Mouse (Mus musculus) gastrocnemius, adult 18-20 months (tissue): Measurements from ENCODE around the gene Pxmp4. TPM values are rescaled to one million over a fixed set of nuclear protein-coding genes. Genes with fewer than 3 reads are reported as not detected.

Experiments
- DNase-seq: peaks from one replicate; pipeline ENCODE4 v3.0.0; 2021; ENCODE audit warnings: low spot score
- total RNA-seq, 2 experiments: library from RNA; stranded (reverse); gene quantifications; 2 replicates each; pipeline ENCODE4 v1.2.3; 2021

Gene Pxmp4
- total RNA-seq, 2 experiments from 2014 or later: 12.3 to 14.1 TPM

DNA sequence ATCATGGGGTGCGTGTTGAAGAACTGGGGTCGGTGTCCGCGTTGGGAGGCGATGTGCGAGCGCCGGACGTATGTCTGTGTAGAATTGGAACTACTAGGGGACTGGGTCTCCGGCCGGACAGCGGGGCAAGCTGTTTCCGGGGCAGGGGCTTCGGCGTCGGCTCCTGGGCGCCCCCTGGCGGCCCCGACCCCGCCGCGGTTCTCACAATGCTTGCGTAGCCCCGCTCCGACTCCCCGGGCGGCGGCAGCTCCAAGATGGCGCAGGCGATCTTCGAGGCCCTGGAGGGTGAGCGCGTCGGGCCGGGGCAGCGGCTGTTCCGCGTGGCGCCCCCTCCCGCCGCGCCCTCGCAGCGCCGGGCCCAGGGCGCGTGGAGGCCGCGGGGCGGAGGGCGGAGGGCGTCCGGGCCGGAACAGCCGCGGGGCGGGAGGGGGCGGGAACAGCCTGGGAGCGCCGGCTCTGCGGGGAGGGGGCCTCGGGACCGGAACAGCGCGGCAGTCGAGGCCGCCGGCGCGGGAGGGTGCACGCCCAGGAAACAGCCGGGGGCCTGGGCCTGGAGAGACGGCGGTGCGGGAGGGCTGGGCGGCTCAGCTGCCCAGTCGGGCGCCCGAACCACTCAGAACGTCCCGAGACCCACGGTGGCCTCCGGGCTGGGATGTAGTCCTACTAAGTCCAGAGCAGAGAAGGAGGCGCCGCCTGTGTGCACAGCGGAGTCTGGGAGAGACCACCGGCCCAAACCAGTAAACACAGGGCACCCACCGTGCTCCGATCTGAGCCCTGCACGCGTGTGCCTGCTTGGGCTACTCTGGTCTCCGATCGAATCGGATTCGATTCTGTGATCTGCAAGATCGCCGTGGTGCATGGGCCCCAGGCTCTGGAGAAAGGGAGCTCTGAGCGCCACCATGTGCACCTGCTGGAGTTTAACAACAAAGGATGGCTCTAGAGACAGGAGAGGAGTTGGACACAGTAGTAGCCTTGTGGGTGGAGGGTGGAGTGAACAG is 9.9 kb upstream of the Pxmp4 start, which contains the start of the genes Zfp341 and 4930519P11Rik:
Gene Zfp341 (plus strand): TSS at position 180 of the 998 bp plus-strand sequence.
Gene 4930519P11Rik (minus strand): TSS at position 320 of the 998 bp plus-strand sequence.
- peak; percentile 89 for DNase-seq

DNA sequence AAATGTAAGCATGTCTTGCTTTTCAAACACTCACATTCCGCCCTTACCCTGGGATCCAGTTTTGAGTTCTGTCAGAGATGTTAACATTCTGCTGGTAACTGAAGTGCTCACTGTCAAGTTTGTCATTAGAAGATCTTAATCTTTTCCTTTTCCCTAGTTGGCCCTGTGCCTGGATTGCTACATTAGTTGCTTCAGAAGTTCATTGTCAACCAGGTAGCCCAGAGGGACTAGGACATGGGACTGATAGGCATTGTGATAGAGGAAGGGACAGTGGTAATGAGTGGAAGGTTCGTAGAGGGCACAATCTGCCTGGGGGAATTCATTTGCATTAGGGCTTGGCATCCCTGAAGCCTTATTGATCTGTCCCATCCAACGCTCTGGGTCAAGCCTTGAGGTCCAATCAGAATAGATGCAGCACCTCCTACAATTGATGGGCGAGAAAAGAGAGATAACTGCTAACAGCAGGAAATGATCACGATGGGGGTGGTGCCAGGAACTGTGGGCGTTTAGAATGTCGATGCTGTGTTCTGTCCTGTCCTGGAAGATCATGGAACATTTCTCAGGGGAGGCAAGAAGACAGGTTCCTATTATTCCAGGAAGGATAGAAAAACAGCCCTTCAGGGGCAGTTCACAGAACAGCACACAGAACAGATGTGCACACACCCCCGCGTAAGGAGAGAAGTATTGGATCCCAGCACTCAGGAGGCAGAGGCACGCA is 5.7 kb upstream of the Pxmp4 start:
- DNase-seq: no peak

DNA sequence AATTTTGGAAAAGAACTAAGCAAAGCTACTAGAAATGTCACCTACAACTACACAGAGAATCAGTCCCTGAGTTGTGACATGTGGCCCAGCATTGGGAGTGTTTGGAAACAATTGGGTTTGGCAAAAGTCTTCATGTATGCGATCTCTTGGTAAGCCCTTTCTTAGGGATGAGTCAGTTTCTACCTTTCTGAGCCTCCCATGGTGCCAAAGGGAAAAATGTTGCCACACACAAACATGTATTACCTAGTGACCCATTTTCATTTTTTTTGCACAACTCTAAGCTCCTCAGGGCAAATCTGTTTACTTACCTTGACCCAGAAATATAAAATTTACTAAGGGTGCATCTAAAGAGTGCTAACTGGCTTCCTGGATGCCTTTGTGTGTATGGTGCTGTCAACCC is 3.5 kb upstream of the Pxmp4 start:
- DNase-seq: no peak

DNA sequence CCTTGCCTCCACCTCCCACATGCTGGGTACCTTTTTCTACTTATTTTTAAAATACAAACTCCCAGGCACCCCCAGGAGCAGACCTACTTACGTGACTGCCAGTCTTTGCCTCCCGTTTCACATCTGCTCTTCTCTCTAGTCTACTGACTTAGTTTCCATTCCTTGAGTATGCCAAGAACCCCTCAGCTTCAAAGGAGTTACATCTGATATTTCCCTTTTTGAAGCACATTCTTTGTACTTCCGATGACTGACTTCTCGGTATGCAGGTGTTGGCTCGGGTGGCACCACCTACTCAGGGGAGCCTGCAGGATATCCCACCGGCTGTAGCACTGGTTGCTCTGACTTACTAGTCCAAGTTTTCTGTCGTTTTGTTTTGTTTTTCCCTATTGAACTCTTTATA is 648 bp upstream of the Pxmp4 start:
- DNase-seq: no peak

- no peak for DNase-seq
Observed at GRCm38 (mm10) chr2:154603007-154603637, 386 bp downstream of the Pxmp4 start.

- no peak for DNase-seq
Observed at GRCm38 (mm10) chr2:154601324-154601723, 2.2 kb downstream of the Pxmp4 start.

DNA sequence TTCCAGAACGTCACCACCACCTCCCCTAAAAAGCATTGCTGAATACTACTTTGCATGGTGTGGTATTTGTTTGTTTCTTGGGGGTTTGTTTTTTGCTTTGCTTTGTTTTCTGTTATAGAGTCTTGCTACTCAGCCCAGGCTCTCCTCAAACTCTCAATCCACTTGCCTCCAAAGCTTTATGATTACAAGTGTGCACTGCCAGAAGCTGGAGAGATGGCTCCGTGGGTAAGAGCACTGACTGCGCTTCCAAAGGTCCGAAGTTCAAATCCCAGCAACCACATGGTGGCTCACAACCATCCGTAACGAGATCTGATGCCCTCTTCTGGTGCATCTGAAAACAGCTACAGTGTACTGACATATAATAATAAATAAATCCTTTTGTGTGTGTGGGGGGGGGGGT is 2.9 kb downstream of the Pxmp4 start:
- no peak for DNase-seq

DNA sequence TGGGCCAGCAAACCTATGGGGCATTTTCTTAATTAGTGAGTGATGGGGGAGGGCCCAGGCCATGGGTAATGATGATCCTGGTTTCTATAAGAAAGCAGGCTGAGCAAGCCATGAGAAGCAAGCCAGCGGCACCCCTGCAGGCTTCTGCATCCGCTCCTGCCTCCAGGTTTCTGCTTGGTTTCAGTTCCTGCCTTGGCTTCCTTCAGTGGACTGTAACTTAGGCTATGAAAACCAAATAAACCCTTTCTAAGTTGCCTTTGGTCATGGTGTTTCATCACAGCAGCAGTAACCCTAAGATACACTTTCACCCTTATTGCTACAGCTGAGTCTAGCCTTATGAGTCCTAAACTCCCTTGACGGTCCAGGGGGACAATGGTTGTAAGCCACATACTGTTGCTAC is 6.1 kb downstream of the Pxmp4 start:
- no peak for DNase-seq

DNA sequence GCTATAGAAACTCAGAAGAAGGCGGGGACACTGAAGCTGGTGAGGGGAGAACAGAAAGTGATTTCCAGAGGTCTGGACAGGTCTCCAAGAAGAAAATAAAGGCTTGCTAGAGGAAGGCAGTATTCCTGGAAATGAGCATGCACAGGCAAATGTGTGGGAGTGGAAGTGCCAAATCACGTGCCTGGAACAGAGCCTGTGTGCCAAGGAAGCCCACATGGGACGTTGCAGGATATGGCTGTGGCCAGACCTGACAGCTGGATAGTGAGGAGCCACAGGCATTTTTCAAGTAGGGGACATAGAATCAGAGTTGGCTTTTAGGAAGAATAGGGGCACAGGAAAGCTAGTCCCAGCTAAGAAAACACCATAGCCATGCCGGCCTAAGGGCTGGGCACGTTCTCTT is 7.7 kb downstream of the Pxmp4 start:
- DNase-seq: no peak

DNA sequence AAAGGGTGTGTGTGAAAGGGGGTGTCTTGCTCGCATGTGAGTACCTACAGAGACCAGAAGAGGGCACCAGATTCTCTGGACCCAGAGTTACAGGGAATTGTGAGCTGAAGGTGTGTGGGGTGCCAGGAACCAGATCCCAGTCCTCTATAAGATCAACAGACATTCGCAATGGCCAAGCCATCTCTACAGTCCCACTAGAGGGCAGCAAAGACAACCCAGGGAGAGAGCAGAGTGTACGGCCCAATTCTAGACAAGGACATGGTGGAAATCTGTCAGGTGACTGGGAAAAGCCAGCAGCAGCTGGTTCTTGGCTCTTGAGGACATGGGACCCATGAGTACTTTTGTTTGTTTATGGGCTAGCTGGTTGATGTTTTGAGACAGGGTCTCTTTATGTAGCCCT is 10.5 kb downstream of the Pxmp4 start:
- peak; percentile 48 for DNase-seq

DNA sequence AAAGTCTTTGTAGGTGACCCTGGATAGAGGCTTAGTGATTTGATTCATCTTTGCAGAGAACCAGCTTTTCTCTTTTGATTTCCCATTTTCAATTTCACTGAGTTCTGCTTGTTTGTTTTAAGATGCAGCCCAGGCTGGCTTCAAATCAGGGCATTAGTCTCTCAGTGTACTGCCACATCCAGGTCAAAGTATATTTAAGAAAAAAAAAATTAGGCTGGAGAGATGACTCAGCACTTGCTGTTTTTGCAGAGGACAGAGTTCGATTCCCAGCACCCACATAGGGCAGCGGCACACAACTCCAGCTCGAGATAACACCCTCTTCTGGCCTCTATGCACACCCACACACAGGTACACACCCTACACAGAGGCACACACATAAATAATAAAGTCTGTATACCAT is 12.3 kb downstream of the Pxmp4 start:
- DNase-seq: no peak

DNA sequence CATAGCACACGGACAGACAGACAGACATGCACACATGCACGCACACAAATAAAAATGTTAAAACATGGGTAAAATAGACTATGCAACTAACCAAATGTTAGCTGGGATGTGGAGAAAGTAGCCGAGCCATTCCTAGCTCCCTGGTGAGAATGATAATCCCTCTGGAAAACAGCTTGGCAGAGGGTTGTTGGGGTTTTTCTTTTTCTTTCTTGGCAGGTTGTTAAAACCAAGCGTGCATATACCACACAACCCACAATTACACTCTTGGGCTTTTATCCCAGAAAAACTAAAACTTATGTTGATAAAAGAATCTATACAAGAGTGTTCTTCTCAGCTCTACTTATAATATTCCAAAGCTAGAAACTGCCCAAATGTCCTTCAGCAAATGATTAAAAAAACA is 14.5 kb downstream of the Pxmp4 start:
- DNase-seq: no peak

GRCm38 (mm10) chr2:154586405-154586804 is 17.1 kb downstream of the Pxmp4 start:
- DNase-seq: no peak

- DNase-seq: no peak
Observed at GRCm38 (mm10) chr2:154584931-154585601, 18.4 kb downstream of the Pxmp4 start.

DNA sequence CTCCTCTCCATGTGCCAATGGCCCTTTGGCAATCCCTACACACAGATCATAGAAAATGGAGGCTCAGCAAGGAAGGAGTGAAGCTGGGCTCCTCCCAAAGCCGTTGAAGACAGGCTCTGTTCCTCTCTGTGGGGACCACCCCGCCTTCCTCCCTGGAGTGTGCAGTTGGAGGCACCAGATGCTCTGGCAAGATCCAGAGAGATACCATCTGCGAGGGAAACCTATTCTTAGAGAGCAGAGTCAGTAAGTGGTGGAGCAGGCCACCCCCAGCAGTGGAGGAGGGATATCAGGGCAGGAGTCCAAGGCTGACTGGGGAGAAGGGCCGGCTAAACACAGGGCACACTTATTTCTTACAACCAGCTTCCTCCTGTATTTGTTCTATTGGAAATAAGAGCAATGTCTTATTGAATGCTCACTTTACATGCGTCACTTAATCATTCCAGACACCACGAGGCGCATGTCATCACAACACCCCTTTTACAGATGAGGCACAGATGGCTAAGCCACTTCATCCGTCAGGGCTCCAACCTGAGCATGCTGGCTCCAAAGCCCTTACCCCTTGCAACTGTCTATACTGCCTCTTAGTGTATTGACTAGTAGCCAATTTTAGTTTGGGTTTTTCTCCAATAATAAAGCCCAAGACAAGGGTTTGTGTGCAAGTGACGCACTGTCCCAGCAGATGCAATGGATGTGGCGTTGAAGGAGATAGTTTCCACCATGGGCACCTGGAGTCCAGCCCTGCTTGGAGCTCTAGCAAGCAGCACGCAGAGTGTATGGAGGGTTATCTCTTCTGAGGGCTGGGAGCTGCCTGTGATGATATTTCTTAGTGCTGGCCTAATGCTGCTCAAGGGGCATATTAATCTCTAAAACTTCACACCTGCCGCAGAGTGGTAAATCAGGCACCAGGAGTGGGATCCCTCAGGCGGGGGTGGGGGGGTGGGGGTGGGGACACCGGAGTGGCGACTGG is 19.3 kb downstream of the Pxmp4 start:
- no peak for DNase-seq

DNA sequence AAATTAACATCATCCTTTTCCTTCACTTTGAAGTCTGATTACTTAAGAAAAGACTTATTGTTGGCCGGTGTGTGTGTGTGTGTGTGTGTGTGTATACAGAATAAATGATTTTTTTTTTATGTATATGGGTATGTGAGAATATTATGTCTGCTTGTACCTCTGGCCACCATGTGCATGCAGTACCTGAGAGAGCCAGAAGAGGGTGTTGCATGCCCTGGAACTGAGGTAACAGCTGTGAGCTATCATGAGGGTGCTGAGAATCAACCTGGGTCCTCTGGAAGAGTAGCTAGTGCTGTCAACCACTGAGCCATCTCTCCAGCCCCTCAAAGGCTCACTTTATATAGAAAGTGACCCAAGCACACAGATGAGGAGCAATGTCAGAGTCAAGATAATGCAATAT is 22.1 kb downstream of the Pxmp4 start:
- DNase-seq: no peak

- DNase-seq: peak; percentile 63
Observed at GRCm38 (mm10) chr2:154580586-154580985, 22.9 kb downstream of the Pxmp4 start.

DNA sequence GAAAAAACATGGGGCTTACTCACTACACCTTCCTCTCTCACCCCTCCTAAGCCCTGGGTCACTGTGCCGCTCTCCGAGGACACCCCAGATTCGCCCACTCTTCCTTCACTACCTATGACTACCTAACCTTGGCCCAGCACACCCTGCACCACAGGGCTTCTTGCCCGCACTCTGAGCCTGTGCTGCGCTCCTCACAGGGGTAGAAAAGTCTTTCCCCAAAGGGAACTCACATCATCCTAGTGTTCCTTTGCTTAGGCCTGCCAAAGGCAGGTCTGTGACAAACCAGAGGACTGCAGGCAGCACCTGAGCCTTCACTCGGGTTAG is 25.8 kb downstream of the Pxmp4 start:
- no peak for DNase-seq

DNA sequence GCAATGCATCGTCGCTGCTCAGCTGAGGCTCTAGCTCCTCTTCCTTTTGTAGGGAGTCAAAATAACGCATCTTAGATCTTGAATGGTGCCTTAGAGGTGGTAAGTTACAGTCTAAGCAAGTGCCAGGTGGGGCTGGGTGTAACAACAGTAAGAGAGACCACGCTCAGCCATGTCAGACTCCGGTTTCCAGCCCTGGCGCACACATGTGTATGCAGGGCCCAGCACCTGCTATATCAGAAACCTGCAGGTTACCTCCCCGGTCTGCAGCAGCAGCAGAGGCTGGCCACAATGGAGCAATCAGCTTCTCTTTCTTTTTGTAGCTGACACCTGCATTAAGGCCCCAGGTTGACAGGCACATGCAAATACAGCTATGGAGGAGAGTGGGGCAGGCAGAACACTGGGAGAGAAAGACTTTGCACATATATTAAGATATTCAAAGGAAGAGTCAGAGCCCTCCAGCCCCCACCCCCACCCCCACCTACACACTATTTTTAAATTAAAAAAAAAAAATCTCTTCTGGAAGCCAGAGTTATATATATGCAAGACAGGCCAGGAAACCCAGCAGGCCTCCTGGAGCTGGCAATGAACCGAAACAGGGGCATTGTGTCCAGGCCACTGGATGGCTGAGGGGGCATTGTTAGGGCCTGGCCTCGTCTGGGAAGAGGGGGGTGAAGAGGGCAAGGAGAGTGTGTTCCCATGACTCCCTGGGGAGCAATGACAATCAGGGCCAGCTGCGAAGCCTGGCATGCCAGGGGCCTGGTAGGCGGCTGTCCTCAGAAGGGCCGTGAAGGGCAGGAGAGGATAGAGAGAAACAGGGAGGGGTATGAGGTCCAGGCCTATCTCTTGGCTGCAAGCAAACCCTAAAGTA is 26.4 kb downstream of the Pxmp4 start:
- DNase-seq: no peak
